Mouse (Mus musculus): ENCODE results near the gene 1700074P13Rik. TPM values are rescaled to one million over a fixed set of nuclear protein-coding genes. Genes with fewer than 3 reads are reported as not detected.
"Not testable (repeated sequence)": the region's sequence is repeated elsewhere in the genome, so short reads cannot be mapped to it uniquely, and the experiment has no call there.

Gene 1700074P13Rik
- total RNA-seq (2012; rRNA removed) (not detected in 2 replicates), total RNA-seq (2014; rRNA removed) (not detected in 2 replicates), polyA plus RNA-seq (2012; ENCODE audit: insufficient read length, low read depth) (not detected in 2 replicates)

- dilution Hi-C loops (cut with MboI; ENCODE audit: extremely low pct_ligation_motif_present, extremely low pct_unique_long_range_greater_than_20kb, low sequenced_read_pairs) = no loop called here
- Histone ChIP-seq H3K9ac (ENCODE audit: insufficient read depth, low read depth) (no peak within 1 kb of the TSS), H3K27me3 (replicated peaks) (no peaks in the 10 kb centered on the region), H3K79me2 (replicated peaks; ENCODE audit: control insufficient read depth, extremely low read depth, insufficient read depth, poor library complexity, severe bottlenecking) (no peaks in the 10 kb centered on the region), H3K27ac (ENCODE audit: insufficient read depth, low read depth) (no peak within 1 kb of the TSS), H3K4me1 (ENCODE audit: control insufficient read depth in 1 of 2, insufficient read depth in 2 of 2) (no peaks in the 10 kb centered on the region), H3K36me3 (replicated peaks in 1 of 2; ENCODE audit: control insufficient read depth in 1 of 2, insufficient read depth in 1 of 2, low read length in 1 of 2) (no peaks in the 10 kb centered on the region), H3K9me3 (replicated peaks; ENCODE audit: low read length) (no peaks in the 10 kb centered on the region), H3K4me2 (ENCODE audit: insufficient read depth, low read depth, poor library complexity, severe bottlenecking) (no peak within 1 kb of the TSS), H3K4me3 (replicated peaks in 1 of 3; ENCODE audit: low read depth in 2 of 3, low read length in 2 of 3, poor library complexity in 1 of 3) (no peak within 1 kb of the TSS)
- no peak for TF ChIP-seq MAZ (IDR thresholded peaks at IDR 0.05; ENCODE audit: low read depth, low read length)
- TF ChIP-seq SMC3 (IDR thresholded peaks at IDR 0.05; ENCODE audit: low read depth, low read length) = no peak
- TF ChIP-seq POLR2AphosphoS2 (IDR thresholded peaks at IDR 0.05; ENCODE audit: low read depth, low read length) = no peak
- no peak for TF ChIP-seq ZMIZ1 (IDR thresholded peaks at IDR 0.05; ENCODE audit: low read depth, low read length)
- TF ChIP-seq CHD1 (IDR thresholded peaks at IDR 0.05; ENCODE audit: low read depth, low read length) = no peak
- no peak for TF ChIP-seq NELFE (IDR thresholded peaks at IDR 0.05; ENCODE audit: low read depth, low read length)
- no peak for TF ChIP-seq IRF4 (IDR thresholded peaks at IDR 0.05; ENCODE audit: low read depth, low read length)
- no peak for TF ChIP-seq ZKSCAN1 (IDR thresholded peaks at IDR 0.05; ENCODE audit: borderline replicate concordance, low read depth, low read length)
- no peak for TF ChIP-seq KAT2A (IDR thresholded peaks at IDR 0.05; ENCODE audit: insufficient replicate concordance, low read length)
- TF ChIP-seq ZNF384 (IDR thresholded peaks at IDR 0.05; ENCODE audit: low read depth, low read length) = no peak
- no peak for TF ChIP-seq MAX (IDR thresholded peaks at IDR 0.05; ENCODE audit: low read length)
- no peak for TF ChIP-seq NRF1 (IDR thresholded peaks at IDR 0.05; ENCODE audit: low read depth, low read length)
- TF ChIP-seq CTCF (conservative IDR thresholded peaks at IDR 0.05 in 1 of 2, IDR thresholded peaks at IDR 0.05 in 1 of 2; ENCODE audit: low read depth in 2 of 2, low read length in 2 of 2) = no peak
- no peak for TF ChIP-seq UBTF (IDR thresholded peaks at IDR 0.05; ENCODE audit: low read depth, low read length)
- TF ChIP-seq MXI1 (IDR thresholded peaks at IDR 0.05; ENCODE audit: low read depth, low read length) = no peak
- TF ChIP-seq SIN3A (IDR thresholded peaks at IDR 0.05; ENCODE audit: low read length) = no peak
- TF ChIP-seq USF1 (IDR thresholded peaks at IDR 0.05; ENCODE audit: low read depth, low read length) = no peak
- TF ChIP-seq RAD21 (IDR thresholded peaks at IDR 0.05; ENCODE audit: low read depth, low read length) = no peak
- TF ChIP-seq MYC (IDR thresholded peaks at IDR 0.05; ENCODE audit: low read depth, low read length) = no peak
- in situ Hi-C loops (cut with MboI; ENCODE audit: low pct_ligation_motif_present, low pct_unique_long_range_greater_than_20kb, low sequenced_read_pairs) = no loop called here
- no peak for DNase-seq (ENCODE audit: extremely low read depth)
Observed at GRCm38 (mm10) chr6:40940457-40940856, at the start of gene 1700074P13Rik. TSS of gene 1700074P13Rik (minus strand) at chr6:40940557.

- H3K4me1 ChIP-seq (ENCODE audit: control insufficient read depth in 1 of 2, insufficient read depth in 2 of 2); H3K79me2 ChIP-seq (replicated peaks; ENCODE audit: control insufficient read depth, extremely low read depth, insufficient read depth, poor library complexity, severe bottlenecking); dilution Hi-C loops (cut with MboI; ENCODE audit: extremely low pct_ligation_motif_present, extremely low pct_unique_long_range_greater_than_20kb, low sequenced_read_pairs); H3K9ac ChIP-seq (ENCODE audit: insufficient read depth, low read depth); DNase-seq (ENCODE audit: extremely low read depth); H3K27ac ChIP-seq (ENCODE audit: insufficient read depth, low read depth); H3K36me3 ChIP-seq (replicated peaks in 1 of 2; ENCODE audit: control insufficient read depth in 1 of 2, insufficient read depth in 1 of 2, low read length in 1 of 2); H3K4me2 ChIP-seq (ENCODE audit: insufficient read depth, low read depth, poor library complexity, severe bottlenecking); H3K4me3 ChIP-seq (replicated peaks in 1 of 3; ENCODE audit: low read depth in 2 of 3, low read length in 2 of 3, poor library complexity in 1 of 3); in situ Hi-C loops (cut with MboI; ENCODE audit: low pct_ligation_motif_present, low pct_unique_long_range_greater_than_20kb, low sequenced_read_pairs); H3K27me3 ChIP-seq (replicated peaks); H3K9me3 ChIP-seq (replicated peaks; ENCODE audit: low read length): not testable (repeated sequence)
Observed at GRCm38 (mm10) chr6:40964454-40964853, 24.1 kb upstream of the 1700074P13Rik start, which contains the start of gene 1810009J06Rik. TSS of gene 1810009J06Rik (plus strand) at chr6:40964754.
